Mouse (Mus musculus): ENCODE data around the gene Slc16a10.

The Slc16a10 gene

GRCm38 (mm10) chr10:40149584-40150145 lies 7.6 kb upstream of the Slc16a10 start:
- no peak for DNase-seq (ENCODE audit: low spot score)

GRCm38 (mm10) chr10:40147325-40148059 lies 5.4 kb upstream of the Slc16a10 start:
- no peak for DNase-seq (ENCODE audit: low spot score)

- DNase-seq (ENCODE audit: low spot score), result no peak
Measured at GRCm38 (mm10) chr10:40146451-40146850, 4.4 kb upstream of the Slc16a10 start.

GRCm38 (mm10) chr10:40144815-40145214 lies 2.8 kb upstream of the Slc16a10 start:
- no peak for DNase-seq (ENCODE audit: low spot score)

GRCm38 (mm10) chr10:40141016-40141851 lies 824 bp downstream of the Slc16a10 start:
- DNase-seq (ENCODE audit: low spot score), result peak; percentile 42

- no peak for DNase-seq (ENCODE audit: low spot score)
Measured at GRCm38 (mm10) chr10:40139646-40140045, 2.4 kb downstream of the Slc16a10 start.

- DNase-seq (ENCODE audit: low spot score), result no peak
Measured at GRCm38 (mm10) chr10:40135807-40136778, 6.0 kb downstream of the Slc16a10 start.

- no peak for DNase-seq (ENCODE audit: low spot score)
Measured at GRCm38 (mm10) chr10:40134906-40135305, 7.2 kb downstream of the Slc16a10 start.

GRCm38 (mm10) chr10:40133636-40134035 lies 8.4 kb downstream of the Slc16a10 start:
- no peak for DNase-seq (ENCODE audit: low spot score)

- no peak for DNase-seq (ENCODE audit: low spot score)
Measured at GRCm38 (mm10) chr10:40131690-40132418, 10.2 kb downstream of the Slc16a10 start.

- no peak for DNase-seq (ENCODE audit: low spot score)
Measured at GRCm38 (mm10) chr10:40130126-40130525, 11.9 kb downstream of the Slc16a10 start.

- no peak for DNase-seq (ENCODE audit: low spot score)
Measured at GRCm38 (mm10) chr10:40129134-40129533, 12.9 kb downstream of the Slc16a10 start.

GRCm38 (mm10) chr10:40128497-40128896 lies 13.6 kb downstream of the Slc16a10 start:
- DNase-seq (ENCODE audit: low spot score), result no peak

GRCm38 (mm10) chr10:40125200-40125599 lies 16.9 kb downstream of the Slc16a10 start:
- no peak for DNase-seq (ENCODE audit: low spot score)

GRCm38 (mm10) chr10:40124570-40124969 lies 17.5 kb downstream of the Slc16a10 start:
- no peak for DNase-seq (ENCODE audit: low spot score)

GRCm38 (mm10) chr10:40124096-40124495 lies 18.0 kb downstream of the Slc16a10 start:
- DNase-seq (ENCODE audit: low spot score), result no peak

GRCm38 (mm10) chr10:40119466-40119865 lies 22.6 kb downstream of the Slc16a10 start:
- no peak for DNase-seq (ENCODE audit: low spot score)

GRCm38 (mm10) chr10:40118743-40119387 lies 23.2 kb downstream of the Slc16a10 start:
- DNase-seq (ENCODE audit: low spot score), result no peak

- DNase-seq (ENCODE audit: low spot score), result no peak
Measured at GRCm38 (mm10) chr10:40113517-40114085, 28.5 kb downstream of the Slc16a10 start.

GRCm38 (mm10) chr10:40112256-40112655 lies 29.8 kb downstream of the Slc16a10 start:
- no peak for DNase-seq (ENCODE audit: low spot score)

Measured in testis, postnatal 14 days (tissue).